Mouse (Mus musculus): ENCODE data around the gene Mylip.

Gene Mylip

DNA sequence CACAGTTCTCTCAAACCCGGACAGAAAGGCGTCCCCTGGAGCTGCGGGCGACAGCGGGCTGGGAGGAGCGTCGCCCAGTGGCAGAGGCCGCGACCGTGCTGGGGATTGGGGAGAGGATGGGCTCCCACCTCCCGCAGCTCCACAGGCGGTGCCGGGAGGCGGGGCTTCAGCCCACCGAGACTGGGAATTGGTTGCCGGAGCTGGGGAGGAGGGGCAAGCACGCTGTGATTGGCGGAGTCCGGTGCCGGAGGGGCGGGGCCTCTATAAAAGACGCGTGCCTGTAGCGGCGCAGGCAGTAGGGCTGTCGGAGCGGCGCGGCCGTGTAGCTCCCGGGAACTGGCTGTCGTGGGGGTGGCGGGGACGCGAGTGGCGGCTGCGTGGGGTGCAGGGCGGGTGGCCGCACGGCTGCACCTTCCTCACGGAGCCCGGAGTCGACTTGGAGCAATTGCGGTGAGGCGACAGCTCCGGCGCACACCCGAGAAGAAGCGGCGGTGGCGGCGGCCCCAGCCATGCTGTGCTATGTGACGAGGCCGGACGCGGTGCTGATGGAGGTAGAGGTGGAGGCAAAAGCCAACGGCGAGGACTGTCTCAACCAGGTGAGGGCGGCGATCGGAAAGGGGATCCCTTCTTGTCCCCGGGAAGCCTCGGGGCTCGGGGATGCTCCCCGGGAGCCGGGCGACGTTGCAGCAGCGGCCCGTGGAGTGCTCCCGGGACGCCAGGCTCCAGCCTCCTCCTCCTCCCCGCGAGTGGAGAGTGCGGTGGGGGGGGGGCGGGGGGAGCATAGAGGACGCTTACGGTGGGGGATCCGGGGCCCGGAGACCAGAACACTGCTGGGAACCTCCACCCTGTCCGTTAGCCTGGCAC lies at the start of gene Mylip:
Gene Mylip, plus strand, starts transcription at position 295 of the 864 bp plus-strand sequence.
- peak; percentile 98 for DNase-seq (ENCODE audit: low spot score)

DNA sequence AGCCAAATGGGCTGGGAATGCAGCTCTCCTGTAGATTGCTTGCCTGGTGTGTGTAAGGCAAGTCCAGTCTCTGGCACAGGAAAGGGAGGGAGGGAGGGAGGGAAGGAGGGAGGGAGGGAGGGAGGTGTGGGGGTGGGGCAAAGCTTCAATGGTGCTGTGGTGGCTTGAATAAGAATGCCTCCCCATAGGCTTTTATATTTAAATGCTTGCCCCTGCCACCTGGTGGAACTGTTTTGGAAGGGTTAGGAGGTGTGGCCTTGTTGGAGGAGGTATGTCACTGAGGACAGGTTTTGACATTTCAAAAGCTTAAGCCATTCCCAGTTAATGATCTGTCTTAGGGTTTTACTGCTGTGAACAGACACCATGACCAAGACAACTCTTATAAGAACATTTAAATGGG lies 47.6 kb upstream of the Mylip start:
- DNase-seq (ENCODE audit: low spot score) = no peak

DNA sequence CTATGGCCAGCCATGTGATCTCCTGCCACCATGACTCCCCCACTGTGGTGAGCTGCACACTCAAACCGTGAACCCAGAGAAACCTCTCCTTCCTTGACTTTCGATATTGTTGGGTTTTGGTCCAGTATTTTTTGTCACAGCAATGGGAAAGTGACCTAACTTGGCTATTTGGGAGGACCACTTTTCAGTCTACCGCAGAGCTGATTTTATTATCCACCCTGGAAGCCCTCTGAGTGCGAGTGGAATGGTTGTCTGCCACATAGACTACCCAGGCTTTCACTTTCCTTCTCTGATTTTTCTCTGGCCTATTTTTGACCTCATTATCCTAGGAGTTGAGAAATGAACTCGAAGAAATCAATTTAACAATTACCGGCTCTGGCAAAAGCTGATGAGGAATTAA lies 46.0 kb upstream of the Mylip start:
- DNase-seq (ENCODE audit: low spot score) = no peak

DNA sequence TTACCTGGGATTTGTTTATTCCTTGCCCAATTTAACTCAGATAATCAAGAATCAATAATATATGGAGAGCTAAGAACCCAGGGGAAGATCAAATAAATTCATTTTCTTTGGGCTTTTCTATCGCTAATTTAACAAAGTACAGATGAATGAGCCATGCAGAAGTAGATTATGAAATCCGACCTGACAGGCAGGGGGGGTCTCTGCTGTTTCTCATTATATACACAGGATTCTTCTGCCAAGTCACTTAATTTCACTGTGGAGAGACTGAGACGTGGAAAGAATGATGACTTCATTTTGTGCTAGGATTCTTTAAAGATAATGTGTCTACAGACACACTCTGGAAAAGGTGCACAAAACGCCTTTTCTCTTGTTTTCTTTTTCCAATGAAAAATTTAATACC lies 45.6 kb upstream of the Mylip start:
- DNase-seq (ENCODE audit: low spot score) = no peak

DNA sequence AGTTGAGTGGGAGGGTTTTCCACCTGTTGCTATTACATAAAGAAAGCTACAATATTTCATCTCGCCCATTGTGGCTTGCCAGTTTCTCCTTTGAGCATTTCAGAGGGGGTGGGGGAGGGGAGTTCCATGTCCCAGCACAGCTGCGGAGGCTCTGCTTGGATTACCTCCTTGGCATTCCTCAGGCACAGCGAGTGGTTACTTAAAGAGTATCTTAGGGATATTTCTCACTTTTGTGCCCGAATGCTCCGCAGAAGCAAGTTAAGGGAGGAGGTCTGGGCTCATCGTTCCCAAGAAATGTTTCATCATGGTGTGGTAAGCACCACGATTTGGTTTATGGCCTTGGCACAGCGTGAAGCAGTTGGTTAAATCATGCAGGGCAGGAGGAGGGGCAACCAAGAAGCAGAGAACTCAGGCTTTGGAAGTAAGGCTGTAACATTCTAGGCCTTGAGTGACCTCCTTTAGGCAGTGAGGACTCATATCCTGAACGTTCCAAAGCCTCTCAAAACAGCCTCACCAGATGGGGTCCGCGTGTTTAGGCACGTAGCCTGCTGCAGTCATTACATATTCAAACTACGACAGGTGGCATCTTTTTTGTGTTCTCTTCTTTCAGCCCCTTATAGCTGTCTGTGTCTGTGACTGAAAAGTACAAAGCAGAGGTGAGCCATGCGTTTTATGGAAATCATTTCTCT lies 43.9 kb upstream of the Mylip start:
- DNase-seq (ENCODE audit: low spot score) = no peak

DNA sequence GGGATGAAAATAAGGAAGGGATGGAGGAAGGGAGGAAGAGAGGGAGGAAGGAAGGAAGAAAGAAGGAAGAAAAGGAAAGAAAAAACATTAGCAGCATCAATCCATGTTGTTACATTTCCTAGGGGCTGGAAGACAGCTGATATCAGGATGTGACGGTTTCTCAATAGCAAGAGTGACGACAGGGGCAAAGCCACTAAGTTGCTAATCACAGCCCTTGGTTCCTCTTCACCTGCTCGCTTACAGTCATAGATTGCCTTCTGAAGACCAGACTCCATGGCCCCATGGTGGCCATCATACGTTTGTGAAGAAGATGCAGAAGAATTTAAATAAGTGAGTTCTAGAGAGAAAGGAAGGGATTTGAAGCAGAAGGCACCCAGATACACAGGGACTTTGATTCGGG lies 38.1 kb upstream of the Mylip start:
- DNase-seq (ENCODE audit: low spot score) = no peak

DNA sequence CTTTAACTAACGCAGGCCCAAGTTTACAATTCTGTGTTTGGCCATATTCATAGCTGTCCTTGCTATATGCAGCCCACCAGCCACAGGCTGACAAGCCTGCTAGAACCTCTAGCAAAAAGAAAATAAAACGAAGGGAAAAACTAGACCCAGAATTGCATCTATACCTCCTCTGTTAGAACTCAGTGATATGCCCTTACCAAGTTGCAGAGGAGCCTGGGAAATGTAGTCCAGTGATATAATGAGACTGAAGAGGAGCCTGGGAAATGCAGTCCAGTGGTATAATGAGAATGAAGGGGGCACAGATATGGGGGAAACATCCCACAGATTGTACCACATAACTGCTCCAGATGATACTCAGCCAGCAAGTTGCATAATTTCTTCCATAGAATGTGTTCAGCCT lies 34.7 kb upstream of the Mylip start:
- no peak for DNase-seq (ENCODE audit: low spot score)

DNA sequence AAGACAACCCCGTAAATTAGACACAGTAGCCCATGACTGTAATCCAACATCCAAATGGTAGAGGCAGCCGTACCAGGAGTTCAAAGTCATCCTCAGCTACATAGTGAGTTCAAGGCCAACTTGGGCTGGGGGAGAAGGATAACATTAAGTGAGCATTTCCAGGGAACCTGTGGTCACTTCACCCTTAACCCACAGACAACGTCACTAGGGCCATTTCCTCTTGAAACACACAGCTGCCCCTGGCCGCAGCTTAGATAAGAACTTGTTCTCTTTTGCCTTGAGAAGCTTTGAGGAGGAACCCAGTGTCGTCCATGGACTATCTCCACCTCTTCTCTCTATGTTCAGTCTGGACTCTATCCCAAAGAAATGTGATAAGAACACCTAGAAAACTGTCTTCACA lies 31.3 kb upstream of the Mylip start:
- DNase-seq (ENCODE audit: low spot score) = no peak

DNA sequence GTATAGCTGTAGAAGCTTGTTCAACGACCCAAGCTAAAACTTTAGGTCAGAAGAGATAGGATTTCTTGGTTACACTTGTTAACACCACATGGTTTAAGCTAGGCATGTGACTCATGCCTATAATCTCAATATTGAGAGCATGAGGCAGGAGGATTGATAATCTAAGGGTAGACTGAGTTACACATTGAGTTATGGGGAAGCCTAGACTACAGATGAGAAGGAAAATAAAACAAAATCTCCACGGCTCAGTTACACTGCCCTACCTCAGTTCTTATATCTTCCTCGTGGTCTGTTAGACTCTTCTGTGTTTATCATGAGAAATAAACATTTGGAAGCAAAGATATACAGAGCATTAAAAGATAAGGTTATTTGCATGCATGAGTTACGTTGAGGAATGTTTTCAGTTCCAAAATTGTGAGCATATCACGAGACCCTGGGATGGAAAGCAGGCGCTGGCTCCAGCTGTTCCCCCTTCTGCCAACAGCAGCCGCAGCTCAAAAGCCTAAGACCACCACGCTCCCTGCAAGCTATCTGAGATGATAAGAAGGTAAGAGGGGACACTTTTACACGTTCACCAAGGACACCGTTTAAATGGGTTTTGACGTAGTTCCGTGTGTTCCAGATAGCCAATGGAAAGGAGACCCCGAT lies 30.7 kb upstream of the Mylip start:
- DNase-seq (ENCODE audit: low spot score) = no peak

DNA sequence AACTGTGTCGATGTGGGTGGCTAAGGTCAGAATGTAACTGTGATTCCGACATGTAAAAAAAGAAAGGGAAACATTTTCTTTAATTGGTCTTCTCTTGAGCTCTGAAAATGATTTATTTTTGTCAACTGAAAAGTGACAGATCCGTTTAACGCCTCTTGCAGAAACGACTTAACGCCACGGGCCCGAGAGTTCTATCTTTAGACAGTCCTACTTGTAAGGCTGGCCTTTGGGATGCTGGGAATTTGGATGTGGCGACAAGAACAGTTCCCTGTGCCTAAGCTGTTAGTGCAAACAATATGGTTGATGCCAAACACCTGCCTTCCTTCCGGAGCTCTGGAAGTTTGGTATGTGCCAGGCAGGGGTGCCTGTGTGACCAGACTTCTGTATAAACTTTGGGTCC lies 23.8 kb upstream of the Mylip start:
- no peak for DNase-seq (ENCODE audit: low spot score)

DNA sequence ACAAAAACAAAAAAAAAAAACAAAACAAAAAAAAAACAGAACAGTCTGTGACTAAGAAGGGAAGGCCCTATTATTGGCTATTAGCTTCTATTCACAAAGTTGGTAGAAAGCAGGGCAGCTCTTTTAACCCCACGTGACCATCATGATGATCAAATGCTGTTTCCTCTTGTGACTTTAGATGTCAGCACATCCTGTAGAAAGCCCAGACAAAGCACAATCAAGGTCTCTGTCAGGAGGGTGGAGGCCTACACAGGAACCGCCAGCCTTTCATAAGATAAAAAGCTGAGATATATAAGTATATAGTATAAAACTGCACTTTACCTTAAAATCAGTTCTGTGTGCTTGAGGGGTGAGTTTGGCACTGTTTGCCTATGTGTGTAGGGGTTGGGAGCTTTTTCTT lies 17.9 kb upstream of the Mylip start:
- DNase-seq (ENCODE audit: low spot score) = no peak

DNA sequence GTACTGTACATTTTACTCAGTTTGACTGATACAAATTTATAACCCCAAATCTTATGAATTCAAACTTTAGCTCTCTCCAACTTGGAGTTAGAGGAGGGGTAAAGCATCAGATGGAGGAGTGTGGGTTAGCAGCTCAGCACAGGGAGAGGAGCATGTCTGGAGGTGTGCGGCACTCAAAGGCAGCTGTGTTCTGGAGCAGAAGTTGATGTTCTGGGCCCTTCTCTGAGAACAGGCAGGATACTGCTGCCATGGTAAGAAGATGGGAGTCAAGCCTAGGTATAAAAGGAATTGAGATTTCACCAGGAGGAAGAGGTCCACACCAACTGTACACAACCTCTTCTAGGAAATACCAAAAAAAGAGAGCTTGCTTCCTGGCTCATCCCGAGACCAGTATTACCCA lies 17.1 kb upstream of the Mylip start:
- DNase-seq (ENCODE audit: low spot score) = no peak

DNA sequence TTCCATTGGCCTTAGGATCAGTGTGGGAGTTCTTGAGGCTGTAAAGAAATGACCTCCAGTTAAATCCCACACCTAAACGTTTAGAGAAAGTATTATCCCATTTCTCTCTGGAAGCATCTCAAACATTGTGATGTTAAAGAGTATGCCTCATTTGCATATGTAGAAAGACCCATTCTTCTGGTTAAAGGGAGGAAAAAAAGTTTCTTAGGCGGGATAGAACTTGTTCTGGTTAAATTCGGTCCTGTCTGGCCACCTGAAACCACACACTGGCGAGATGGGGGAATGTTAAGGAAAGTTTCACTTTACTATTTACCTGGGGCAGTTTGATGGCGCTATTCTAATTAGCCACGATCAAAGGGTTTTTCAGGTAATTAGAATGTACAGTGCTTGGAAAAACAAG lies 14.7 kb upstream of the Mylip start:
- no peak for DNase-seq (ENCODE audit: low spot score)

DNA sequence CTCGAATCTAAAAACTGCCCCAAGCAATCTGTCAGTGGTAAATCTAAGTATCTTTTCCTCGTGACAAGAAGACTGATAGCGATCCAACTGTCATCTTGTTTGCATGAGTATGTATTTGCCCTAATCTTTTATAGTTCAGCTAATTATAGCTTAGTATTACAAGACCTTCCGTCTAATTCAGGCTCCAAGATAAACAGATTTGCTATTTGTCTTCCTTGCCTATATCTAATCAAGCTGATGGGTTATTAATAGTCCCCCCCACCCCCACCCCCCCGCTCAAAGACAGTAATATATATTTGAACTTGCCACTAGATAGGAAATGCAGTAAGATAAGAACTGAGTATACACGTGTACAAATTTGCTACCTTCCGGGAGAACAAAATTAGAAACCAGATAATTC lies 7.3 kb upstream of the Mylip start:
- DNase-seq (ENCODE audit: low spot score) = no peak

DNA sequence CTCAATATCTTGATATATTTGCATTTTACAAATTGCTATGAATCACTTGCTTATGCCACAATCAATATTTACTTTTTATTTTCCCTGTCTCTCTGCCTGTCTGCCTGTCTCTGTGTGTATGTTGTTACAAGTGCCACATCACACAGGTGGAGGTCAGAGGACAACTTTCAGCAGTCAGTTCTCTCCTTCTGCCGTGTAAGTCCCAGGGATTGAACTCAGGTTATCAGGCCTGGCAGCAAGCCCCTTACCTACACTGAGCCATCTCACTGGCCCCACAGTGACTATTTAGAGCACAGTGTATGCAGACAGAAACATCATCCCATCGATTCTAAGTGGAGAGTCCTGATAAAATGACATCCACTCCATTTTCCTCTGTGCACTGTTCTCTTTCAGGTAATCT lies 4.9 kb upstream of the Mylip start:
- DNase-seq (ENCODE audit: low spot score) = no peak

DNA sequence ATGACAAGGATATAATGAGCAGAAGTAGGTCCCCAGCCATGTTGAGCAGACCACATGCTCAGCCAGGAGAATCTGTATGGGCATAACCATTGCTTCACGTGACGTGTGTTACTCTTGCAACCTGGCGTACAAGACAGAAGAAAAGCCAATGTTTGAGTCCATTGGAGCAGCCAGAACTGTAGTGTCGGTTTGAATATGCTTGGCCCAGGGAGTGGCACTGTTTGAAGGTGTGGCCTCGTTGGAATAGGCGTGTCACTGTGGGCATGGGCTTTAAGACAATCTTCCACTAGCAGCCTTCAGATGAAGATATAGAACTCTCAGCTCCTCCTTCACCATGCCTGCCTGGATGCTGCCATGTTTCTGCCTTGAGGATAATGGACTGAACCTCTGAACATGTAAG lies 4.0 kb upstream of the Mylip start:
- DNase-seq (ENCODE audit: low spot score) = no peak

DNA sequence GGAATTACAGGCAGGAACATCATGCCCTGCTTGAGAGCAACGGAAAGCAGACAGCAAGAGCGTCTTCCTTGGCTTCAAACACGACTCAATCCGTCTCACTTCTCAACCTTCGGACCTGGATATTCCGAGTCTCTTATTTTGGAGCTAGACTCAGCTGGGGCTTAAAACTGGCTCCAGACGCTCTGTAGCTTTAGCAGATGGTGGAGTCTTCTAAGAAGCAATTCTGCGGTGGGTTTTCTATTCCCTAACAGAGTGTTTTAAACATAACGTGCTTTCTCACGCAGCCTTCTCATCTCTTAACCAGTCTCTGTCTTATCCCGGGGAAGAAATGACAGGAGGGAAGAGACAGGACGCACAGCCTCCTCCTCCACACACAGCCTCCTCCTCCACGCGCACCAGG lies 3.3 kb upstream of the Mylip start:
- DNase-seq (ENCODE audit: low spot score) = no peak

DNA sequence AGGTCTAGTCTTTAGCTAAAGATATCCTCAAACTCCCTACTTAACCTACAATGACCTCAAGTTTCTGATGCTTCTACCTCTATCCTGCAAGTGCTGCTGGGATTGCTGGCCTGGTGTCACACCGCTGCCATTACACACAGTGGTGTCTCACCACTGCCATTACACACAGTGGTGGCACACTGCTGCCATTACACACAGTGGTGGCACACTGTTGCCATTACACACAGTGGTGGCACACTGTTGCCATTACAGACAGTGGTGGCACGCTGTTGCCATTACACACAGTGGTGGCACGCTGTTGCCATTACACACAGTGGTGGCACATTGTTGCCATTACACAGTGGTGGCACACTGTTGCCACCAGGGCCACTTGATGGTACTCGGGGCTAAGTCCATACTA lies 2.3 kb upstream of the Mylip start:
- no peak for DNase-seq (ENCODE audit: low spot score)

DNA sequence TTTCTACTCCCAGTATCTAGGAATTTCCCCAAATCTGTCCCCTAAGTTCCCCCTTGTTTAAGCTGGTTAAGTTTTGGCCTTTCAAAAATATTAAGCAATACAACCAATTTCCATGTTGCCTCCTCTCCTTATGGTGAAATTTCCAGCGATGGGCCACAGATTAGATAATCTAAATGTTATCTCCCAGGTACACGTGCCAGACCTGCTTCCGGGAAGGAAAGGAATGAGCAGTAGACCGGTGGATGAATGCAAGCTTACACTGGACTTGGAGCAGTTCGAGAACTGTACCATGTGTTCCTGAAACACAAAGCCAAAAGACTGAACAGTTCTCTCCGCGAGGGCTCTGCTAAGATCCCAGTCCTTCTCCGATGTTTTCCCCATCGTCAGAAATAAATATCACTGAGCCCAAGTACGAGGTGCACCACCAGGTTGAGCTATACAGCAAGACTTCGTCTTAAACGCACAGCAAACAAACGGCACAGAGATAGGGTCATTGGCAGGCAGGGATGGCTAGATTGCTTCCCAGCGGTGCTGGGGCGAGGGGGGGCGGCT lies 1.2 kb upstream of the Mylip start:
- DNase-seq (ENCODE audit: low spot score) = no peak

DNA sequence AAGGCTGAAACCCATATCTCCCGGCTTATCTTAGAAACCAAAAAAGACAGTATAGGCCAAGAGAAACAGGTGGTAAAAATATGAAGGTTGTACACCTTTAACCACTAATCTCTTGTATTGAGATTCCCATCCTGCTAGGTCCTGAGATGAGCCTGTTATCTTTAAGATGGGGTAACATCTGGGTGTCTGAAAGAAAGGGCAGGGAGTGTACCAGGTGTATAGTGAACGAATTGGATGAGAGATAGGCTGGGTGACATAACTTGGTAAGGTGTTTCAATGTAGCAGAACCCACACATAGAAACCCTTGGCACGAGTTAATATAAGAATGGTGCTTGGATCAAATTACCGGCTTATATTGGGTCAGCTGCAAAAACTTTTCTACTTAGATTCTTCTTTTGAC lies 653 bp upstream of the Mylip start:
- DNase-seq (ENCODE audit: low spot score) = no peak

DNA sequence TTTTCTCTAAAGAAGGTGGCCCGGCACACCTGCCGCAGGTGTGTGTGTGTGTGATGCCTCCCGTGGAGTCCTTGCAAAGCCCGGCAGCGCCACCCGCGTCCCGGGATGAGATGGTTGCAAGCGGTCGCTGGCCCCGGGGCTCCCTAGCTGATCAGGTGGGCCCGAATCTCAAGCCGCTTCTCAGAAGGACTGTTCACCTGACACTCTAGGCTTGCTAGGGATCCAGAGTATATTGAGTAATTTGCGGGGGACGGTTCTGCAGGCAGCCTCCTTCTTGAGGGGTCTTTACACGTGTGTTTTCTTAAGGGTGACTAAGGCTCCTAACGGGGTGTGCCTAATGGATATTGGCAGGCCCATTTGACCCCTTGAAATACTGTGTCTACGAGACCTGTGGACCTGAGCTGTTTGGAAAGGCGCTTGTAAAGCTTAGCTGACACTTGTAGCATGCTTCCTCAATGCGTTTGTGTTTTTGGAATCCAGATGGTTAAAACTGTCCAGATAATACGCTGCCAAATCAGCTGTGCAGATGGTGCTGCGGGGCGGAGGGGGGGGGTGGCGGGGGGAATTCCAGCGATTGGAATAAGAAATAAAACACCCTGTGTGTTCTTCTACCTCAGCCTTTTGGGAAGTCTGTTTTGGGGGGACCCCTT lies 895 bp downstream of the Mylip start:
- DNase-seq (ENCODE audit: low spot score) = no peak

All from spleen, adult 12 weeks (tissue).